Mouse (Mus musculus): Measurements from ENCODE around the gene Adamts16. TPM values are rescaled to one million over a fixed set of nuclear protein-coding genes. Genes with fewer than 3 reads are reported as not detected.

The Adamts16 gene
- polyA plus RNA-seq, 1 experiment from 2014 or later = 2.7 TPM

- Histone ChIP-seq H3K36me3 (ENCODE audit: control insufficient read depth, insufficient read depth, low read length) (no peaks in the 10 kb centered on the region), H3K27me3 (replicated peaks; ENCODE audit: control insufficient read depth, insufficient read depth, low read length) (no peaks in the 10 kb centered on the region; the same call in 1 of the 2 replicates), H3K9ac (ENCODE audit: low read depth, low read length) (peak overlapping the region; percentile 70), H3K4me1 (ENCODE audit: control insufficient read depth, insufficient read depth, low read depth, low read length) (peaks cover 5% of the 10 kb centered on the region), H3K9me3 (ENCODE audit: control insufficient read depth, low read length) (no peaks in the 10 kb centered on the region), H3K4me3 (ENCODE audit: low read length) (peak overlapping the region; percentile 58), H3K4me2 (ENCODE audit: low read length) (peak overlapping the region; percentile 91), H3K27ac (ENCODE audit: low read depth, low read length) (no peak overlapping the region)
- WGBS = 41% methylated on average over 4 of the region's 4 CpGs
- ATAC-seq = 0 out of 2 replicates have a peak, but pooled peaks have one; percentile 14
Observed at GRCm38 (mm10) chr13:70842126-70842525, 515 bp upstream of the Adamts16 start.

DNA sequence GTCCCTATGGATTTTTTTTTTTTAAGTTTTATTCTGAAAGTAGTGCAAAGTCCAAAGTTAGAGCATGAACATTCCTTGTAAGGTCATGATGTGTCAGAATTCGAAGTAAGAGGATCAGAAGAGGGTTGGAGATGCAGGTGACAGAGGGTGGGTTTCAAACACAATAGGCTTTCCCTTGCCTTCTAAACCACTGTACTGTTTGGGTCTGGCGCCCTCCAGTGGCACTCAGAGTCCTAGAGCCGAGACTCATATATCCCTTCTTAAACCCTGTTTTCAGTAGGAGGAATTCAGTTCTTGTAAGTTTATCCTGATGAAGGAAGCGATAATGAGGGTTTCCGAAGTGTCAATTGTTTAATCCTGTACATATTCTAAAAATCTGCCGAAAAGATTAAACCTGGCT is 1.4 kb downstream of the Adamts16 start:
- ATAC-seq = peak; percentile 86
- Histone ChIP-seq H3K4me2 (ENCODE audit: low read length) (peak overlapping the region; percentile 91), H3K27ac (ENCODE audit: low read depth, low read length) (no peak overlapping the region), H3K9me3 (ENCODE audit: control insufficient read depth, low read length) (no peaks in the 10 kb centered on the region), H3K36me3 (ENCODE audit: control insufficient read depth, insufficient read depth, low read length) (no peaks in the 10 kb centered on the region), H3K4me1 (ENCODE audit: control insufficient read depth, insufficient read depth, low read depth, low read length) (peaks cover 5% of the 10 kb centered on the region), H3K4me3 (ENCODE audit: low read length) (peak overlapping the region; percentile 1; the same call in 1 of the 2 replicates), H3K9ac (ENCODE audit: low read depth, low read length) (no peak overlapping the region), H3K27me3 (replicated peaks; ENCODE audit: control insufficient read depth, insufficient read depth, low read length) (no peaks in the 10 kb centered on the region; the same call in 1 of the 2 replicates)
- 5% methylated on average over 6 of the region's 6 CpGs for WGBS

- Histone ChIP-seq H3K4me2 (ENCODE audit: low read length) (no peak overlapping the region), H3K27me3 (replicated peaks; ENCODE audit: control insufficient read depth, insufficient read depth, low read length) (no peaks in the 10 kb centered on the region; the same call in 1 of the 2 replicates), H3K9me3 (ENCODE audit: control insufficient read depth, low read length) (no peaks in the 10 kb centered on the region), H3K27ac (ENCODE audit: low read depth, low read length) (no peak overlapping the region), H3K4me1 (ENCODE audit: control insufficient read depth, insufficient read depth, low read depth, low read length) (peaks cover 5% of the 10 kb centered on the region), H3K4me3 (ENCODE audit: low read length) (no peak overlapping the region), H3K36me3 (ENCODE audit: control insufficient read depth, insufficient read depth, low read length) (no peaks in the 10 kb centered on the region), H3K9ac (ENCODE audit: low read depth, low read length) (no peak overlapping the region)
- no peak for ATAC-seq
- WGBS = 74% methylated on average over 5 of the region's 5 CpGs
Observed at GRCm38 (mm10) chr13:70837571-70837970, 4.0 kb downstream of the Adamts16 start.

DNA sequence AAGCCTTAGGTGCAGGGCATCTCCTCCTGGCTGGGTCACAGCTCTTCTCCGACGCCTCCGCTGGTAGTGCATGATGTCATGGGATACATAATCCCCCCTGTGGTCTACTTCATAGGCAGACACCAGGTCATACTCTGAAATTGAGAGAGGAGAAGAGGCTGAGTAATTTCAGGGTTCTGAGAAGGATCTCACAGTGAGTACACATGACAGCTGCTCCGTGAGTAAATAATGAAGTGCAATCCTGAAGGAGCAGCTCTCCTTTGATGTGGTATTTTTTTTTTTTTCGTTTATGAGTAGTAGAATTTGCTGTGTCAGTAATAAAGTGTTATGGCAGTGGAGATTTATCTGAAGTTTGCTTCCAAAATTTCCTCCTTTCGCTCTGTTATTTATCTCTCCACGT is 5.4 kb downstream of the Adamts16 start:
- Histone ChIP-seq H3K4me3 (ENCODE audit: low read length) (no peak overlapping the region), H3K9me3 (ENCODE audit: control insufficient read depth, low read length) (no peaks in the 10 kb centered on the region), H3K4me2 (ENCODE audit: low read length) (no peak overlapping the region), H3K9ac (ENCODE audit: low read depth, low read length) (no peak overlapping the region), H3K4me1 (ENCODE audit: control insufficient read depth, insufficient read depth, low read depth, low read length) (no peaks in the 10 kb centered on the region), H3K27ac (ENCODE audit: low read depth, low read length) (no peak overlapping the region), H3K27me3 (replicated peaks; ENCODE audit: control insufficient read depth, insufficient read depth, low read length) (no peaks in the 10 kb centered on the region), H3K36me3 (ENCODE audit: control insufficient read depth, insufficient read depth, low read length) (no peaks in the 10 kb centered on the region)
- ATAC-seq = no peak
- 75% methylated on average over 7 of the region's 7 CpGs for WGBS

- no peaks in the 10 kb centered on the region for H3K36me3 ChIP-seq (ENCODE audit: control insufficient read depth, insufficient read depth, low read length)
- no peak for ATAC-seq
- H3K4me3 ChIP-seq (ENCODE audit: low read length) = no peak overlapping the region
- no peaks in the 10 kb centered on the region for H3K4me1 ChIP-seq (ENCODE audit: control insufficient read depth, insufficient read depth, low read depth, low read length)
- no peak overlapping the region for H3K27ac ChIP-seq (ENCODE audit: low read depth, low read length)
- no peak overlapping the region for H3K4me2 ChIP-seq (ENCODE audit: low read length)
- H3K27me3 ChIP-seq (replicated peaks; ENCODE audit: control insufficient read depth, insufficient read depth, low read length) = no peaks in the 10 kb centered on the region
- H3K9me3 ChIP-seq (ENCODE audit: control insufficient read depth, low read length) = no peaks in the 10 kb centered on the region
- 93% methylated on average over 6 of the region's 6 CpGs for WGBS
- no peak overlapping the region for H3K9ac ChIP-seq (ENCODE audit: low read depth, low read length)
Observed at GRCm38 (mm10) chr13:70832593-70833138, 8.9 kb downstream of the Adamts16 start.

DNA sequence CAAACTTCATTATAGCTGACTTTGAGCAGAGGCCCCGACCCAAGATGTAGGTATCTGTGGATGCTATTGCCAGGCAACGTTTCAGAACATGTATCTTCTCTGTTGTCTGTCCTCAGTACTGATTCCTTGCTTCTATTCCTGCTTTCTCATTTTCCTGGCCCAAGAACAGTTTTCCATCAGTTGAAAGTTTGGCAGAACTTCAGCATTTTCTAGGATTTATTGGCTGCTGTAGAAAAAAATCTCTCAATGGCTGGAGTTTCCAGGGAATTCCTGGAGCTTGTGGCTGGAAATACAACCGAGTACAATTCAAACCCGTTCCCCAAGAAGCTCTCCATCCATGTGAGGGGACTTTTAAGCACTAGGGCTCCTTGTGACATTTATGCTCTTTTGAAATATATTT is 10.6 kb downstream of the Adamts16 start:
- H3K4me1 ChIP-seq (ENCODE audit: control insufficient read depth, insufficient read depth, low read depth, low read length) = no peaks in the 10 kb centered on the region
- ATAC-seq = no peak
- no peak overlapping the region for H3K9ac ChIP-seq (ENCODE audit: low read depth, low read length)
- H3K27me3 ChIP-seq (replicated peaks; ENCODE audit: control insufficient read depth, insufficient read depth, low read length) = no peaks in the 10 kb centered on the region
- WGBS = 67% methylated on average over 4 of the region's 4 CpGs
- H3K36me3 ChIP-seq (ENCODE audit: control insufficient read depth, insufficient read depth, low read length) = no peaks in the 10 kb centered on the region
- no peak overlapping the region for H3K4me3 ChIP-seq (ENCODE audit: low read length)
- no peaks in the 10 kb centered on the region for H3K9me3 ChIP-seq (ENCODE audit: control insufficient read depth, low read length)
- no peak overlapping the region for H3K27ac ChIP-seq (ENCODE audit: low read depth, low read length)
- no peak overlapping the region for H3K4me2 ChIP-seq (ENCODE audit: low read length)

GRCm38 (mm10) chr13:70827507-70827906 is 14.1 kb downstream of the Adamts16 start:
- no peak for ATAC-seq
- no peak overlapping the region for H3K9ac ChIP-seq (ENCODE audit: low read depth, low read length)
- H3K9me3 ChIP-seq (ENCODE audit: control insufficient read depth, low read length) = no peaks in the 10 kb centered on the region
- 70% methylated on average over 4 of the region's 4 CpGs for WGBS
- no peak overlapping the region for H3K4me2 ChIP-seq (ENCODE audit: low read length)
- H3K27me3 ChIP-seq (replicated peaks; ENCODE audit: control insufficient read depth, insufficient read depth, low read length) = no peaks in the 10 kb centered on the region
- H3K27ac ChIP-seq (ENCODE audit: low read depth, low read length) = no peak overlapping the region
- no peak overlapping the region for H3K4me3 ChIP-seq (ENCODE audit: low read length)
- H3K4me1 ChIP-seq (ENCODE audit: control insufficient read depth, insufficient read depth, low read depth, low read length) = no peaks in the 10 kb centered on the region
- H3K36me3 ChIP-seq (ENCODE audit: control insufficient read depth, insufficient read depth, low read length) = no peaks in the 10 kb centered on the region

DNA sequence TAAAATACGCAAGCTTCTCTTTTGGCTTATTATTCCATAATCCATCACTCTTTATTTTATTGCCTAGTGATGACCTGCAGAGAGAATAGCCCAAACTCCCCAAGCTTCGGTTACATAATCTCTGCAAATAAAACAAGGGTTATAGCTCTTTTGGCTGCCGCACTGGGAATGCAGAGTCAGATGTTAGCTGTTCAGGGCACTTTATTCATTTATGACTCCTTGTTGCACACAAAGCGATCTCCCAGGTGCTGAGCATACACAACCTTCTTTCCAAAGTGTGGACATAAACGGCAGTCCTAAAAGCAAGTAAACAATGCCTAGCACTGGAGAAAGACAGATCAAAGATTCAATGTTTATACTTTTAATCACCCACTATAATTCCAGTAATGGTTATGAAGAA is 16.3 kb downstream of the Adamts16 start:
- H3K4me3 ChIP-seq (ENCODE audit: low read length) = no peak overlapping the region
- H3K4me2 ChIP-seq (ENCODE audit: low read length) = no peak overlapping the region
- 79% methylated on average over 5 of the region's 5 CpGs for WGBS
- no peak overlapping the region for H3K9ac ChIP-seq (ENCODE audit: low read depth, low read length)
- H3K27ac ChIP-seq (ENCODE audit: low read depth, low read length) = no peak overlapping the region
- H3K4me1 ChIP-seq (ENCODE audit: control insufficient read depth, insufficient read depth, low read depth, low read length) = no peaks in the 10 kb centered on the region
- H3K27me3 ChIP-seq (replicated peaks; ENCODE audit: control insufficient read depth, insufficient read depth, low read length) = no peaks in the 10 kb centered on the region
- H3K36me3 ChIP-seq (ENCODE audit: control insufficient read depth, insufficient read depth, low read length) = no peaks in the 10 kb centered on the region
- H3K9me3 ChIP-seq (ENCODE audit: control insufficient read depth, low read length) = no peaks in the 10 kb centered on the region
- no peak for ATAC-seq

DNA sequence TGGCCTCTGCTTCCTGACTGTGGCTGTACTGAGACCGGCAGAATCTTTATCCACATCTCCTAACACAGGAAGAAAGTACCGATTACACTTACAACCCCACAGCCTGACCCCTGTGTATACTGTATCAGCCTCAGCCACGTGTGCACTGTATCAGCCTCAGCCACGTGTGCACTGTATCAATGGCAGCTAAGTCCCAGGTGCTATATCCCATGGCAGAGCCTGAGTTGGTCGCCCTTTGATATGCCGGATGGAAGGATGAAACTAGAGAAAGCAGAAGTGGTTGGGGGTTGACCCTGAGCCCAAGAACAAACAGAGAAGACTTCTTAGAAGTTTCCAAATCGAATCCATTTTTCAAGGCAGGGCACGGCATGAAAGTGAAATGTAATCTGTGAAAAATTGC is 17.9 kb downstream of the Adamts16 start:
- ATAC-seq = no peak
- no peaks in the 10 kb centered on the region for H3K27me3 ChIP-seq (replicated peaks; ENCODE audit: control insufficient read depth, insufficient read depth, low read length)
- H3K4me3 ChIP-seq (ENCODE audit: low read length) = no peak overlapping the region
- H3K4me1 ChIP-seq (ENCODE audit: control insufficient read depth, insufficient read depth, low read depth, low read length) = no peaks in the 10 kb centered on the region
- WGBS = 67% methylated on average over 8 of the region's 8 CpGs
- no peaks in the 10 kb centered on the region for H3K9me3 ChIP-seq (ENCODE audit: control insufficient read depth, low read length)
- no peak overlapping the region for H3K4me2 ChIP-seq (ENCODE audit: low read length)
- H3K36me3 ChIP-seq (ENCODE audit: control insufficient read depth, insufficient read depth, low read length) = no peaks in the 10 kb centered on the region
- no peak overlapping the region for H3K27ac ChIP-seq (ENCODE audit: low read depth, low read length)
- H3K9ac ChIP-seq (ENCODE audit: low read depth, low read length) = no peak overlapping the region

DNA sequence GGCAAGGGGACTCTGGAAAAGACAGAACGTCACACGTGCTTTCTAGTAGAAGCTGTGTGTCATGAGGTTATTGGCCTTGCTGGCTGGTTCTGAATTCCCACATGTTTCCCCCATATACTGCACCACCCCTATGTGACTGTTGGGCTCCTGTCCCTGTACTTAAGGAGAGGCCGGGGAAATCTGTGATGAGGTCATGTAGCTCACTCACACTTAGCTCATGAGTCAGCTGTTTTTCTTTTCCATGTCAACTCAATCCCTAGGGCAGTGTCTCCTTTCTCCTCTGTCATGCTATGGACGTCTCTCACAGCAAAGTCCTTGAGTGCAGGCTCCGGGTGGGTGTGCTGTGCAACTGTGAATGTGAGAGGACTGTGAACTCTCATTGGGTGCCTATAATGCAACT is 22.6 kb downstream of the Adamts16 start:
- Histone ChIP-seq H3K9me3 (ENCODE audit: control insufficient read depth, low read length) (no peaks in the 10 kb centered on the region), H3K9ac (ENCODE audit: low read depth, low read length) (no peak overlapping the region), H3K36me3 (ENCODE audit: control insufficient read depth, insufficient read depth, low read length) (no peaks in the 10 kb centered on the region), H3K27me3 (replicated peaks; ENCODE audit: control insufficient read depth, insufficient read depth, low read length) (no peaks in the 10 kb centered on the region), H3K4me2 (ENCODE audit: low read length) (no peak overlapping the region), H3K4me1 (ENCODE audit: control insufficient read depth, insufficient read depth, low read depth, low read length) (no peaks in the 10 kb centered on the region), H3K27ac (ENCODE audit: low read depth, low read length) (no peak overlapping the region), H3K4me3 (ENCODE audit: low read length) (no peak overlapping the region)
- WGBS = 82% methylated on average over 5 of the region's 5 CpGs
- ATAC-seq = no peak

Data from hindbrain, embryonic 16.5 days (tissue).